Mouse (Mus musculus) kidney, embryonic 15.5 days (tissue): ENCODE measurements around the gene Trp53rka. TPM values are rescaled to one million over a fixed set of nuclear protein-coding genes. Genes with fewer than 3 reads are reported as not detected.

Experiments used
- ATAC-seq: fragments of 200-750 bp; cut with Nextera tagmentation; replicated peaks from 2 replicates; pipeline ENCODE4 v1.8.0; 2017; ENCODE audit warnings: moderate TSS enrichment; ENCODE audit not compliant: low FRiP score
- H3K27ac ChIP-seq: fragments of 300-500 bp; sonication (generic); 2 replicates; pipeline ENCODE4 v1.5.1; 2015; ENCODE audit warnings: mild to moderate bottlenecking, inconsistent platforms
- H3K27me3 ChIP-seq: fragments of 300-500 bp; sonication (generic); 2 replicates; pipeline ENCODE4 v1.6.1; 2015; ENCODE audit warnings: inconsistent platforms
- H3K36me3 ChIP-seq: fragments of 300-500 bp; sonication (generic); 2 replicates; pipeline ENCODE4 v1.6.1; 2015; ENCODE audit warnings: inconsistent platforms
- H3K4me1 ChIP-seq: fragments of 300-500 bp; sonication (generic); 2 replicates; pipeline ENCODE4 v1.6.1; 2015; ENCODE audit warnings: inconsistent platforms
- H3K4me2 ChIP-seq: fragments of 300-500 bp; sonication (generic); 2 replicates; pipeline ENCODE4 v1.6.1; 2015; ENCODE audit warnings: moderate library complexity, mild to moderate bottlenecking, inconsistent platforms
- H3K4me3 ChIP-seq: fragments of 300-500 bp; sonication (generic); replicated peaks from 2 replicates; pipeline ENCODE4 v1.5.1; 2015; ENCODE audit warnings: mild to moderate bottlenecking, inconsistent platforms
- H3K9ac ChIP-seq: fragments of 300-500 bp; sonication (generic); 2 replicates; pipeline ENCODE4 v1.6.1; 2015; ENCODE audit warnings: mild to moderate bottlenecking, inconsistent platforms
- H3K9me3 ChIP-seq: fragments of 300-500 bp; sonication (generic); replicated peaks from 2 replicates; pipeline ENCODE4 v1.6.1; 2016; ENCODE audit warnings: inconsistent platforms
- WGBS: fragments of 180-500 bp; shearing (Covaris S2); methylation state at CpG from one replicate; pipeline ENCODE4 v1.1.7; 2015; ENCODE audit warnings: mixed read lengths; 5-methylcytosine and 5-hydroxymethylcytosine counted together
- polyA plus RNA-seq: library from polyadenylated mRNA; unstranded; fragments of >200 nt; fragmentation: Nextera tagmentation; extraction: Ambion mirVana; gene quantifications from 2 replicates; pipeline ENCODE4 v1.2.1, GENCODE M21; 2015

Gene Trp53rka
- polyA plus RNA-seq, 1 experiment from 2014 or later, result 36.3 TPM

DNA sequence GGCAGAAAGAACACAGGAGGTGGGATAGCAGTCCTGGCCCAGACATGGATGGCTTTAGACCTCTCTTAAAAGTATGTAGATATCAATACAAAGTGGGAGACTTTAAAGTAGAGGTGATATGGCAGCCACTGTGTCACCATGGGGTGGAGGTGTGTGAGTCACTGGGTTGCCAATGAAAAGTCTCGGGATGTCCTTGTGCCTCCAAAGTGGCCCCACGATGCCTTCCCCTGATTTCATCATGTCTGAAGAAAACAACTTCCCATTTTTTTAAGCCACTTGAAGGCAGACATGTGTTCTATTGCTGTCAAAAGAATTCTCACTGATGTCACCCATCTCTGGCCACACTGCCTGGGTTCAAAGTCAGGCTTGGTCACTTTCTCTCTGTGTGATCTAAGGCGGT lies 48.3 kb downstream of the Trp53rka start:
- no peak for ATAC-seq
- Histone ChIP-seq H3K4me3 (no peak overlapping the region), H3K9me3 (no peaks in the 10 kb centered on the region), H3K27ac (no peak overlapping the region), H3K27me3 (no peaks in the 10 kb centered on the region), H3K9ac (no peak overlapping the region), H3K4me2 (no peak overlapping the region), H3K36me3 (no peaks in the 10 kb centered on the region), H3K4me1 (no peaks in the 10 kb centered on the region)
- WGBS, result 82% methylated on average over 3 of the region's 3 CpGs

DNA sequence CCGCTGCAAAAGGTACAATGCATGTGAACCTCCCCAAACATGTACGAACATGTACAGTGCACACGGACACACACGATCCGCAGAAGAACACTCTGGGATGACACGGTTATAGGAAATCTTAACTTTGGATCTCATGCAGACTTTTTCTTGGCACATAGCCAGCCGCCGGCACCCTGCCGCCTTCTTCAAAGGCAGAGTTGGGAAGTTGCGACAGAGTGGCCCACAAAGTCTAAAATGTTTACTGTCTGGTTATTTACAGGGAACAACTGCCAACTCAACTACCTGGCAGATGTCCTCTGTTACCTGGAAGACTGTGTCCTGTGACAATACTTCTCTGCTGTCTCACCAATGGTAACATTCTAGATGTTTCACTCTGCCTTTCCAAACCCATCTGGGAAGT lies 50.1 kb downstream of the Trp53rka start:
- Histone ChIP-seq H3K36me3 (no peaks in the 10 kb centered on the region), H3K27me3 (no peaks in the 10 kb centered on the region), H3K4me3 (no peak overlapping the region), H3K9ac (no peak overlapping the region), H3K27ac (no peak overlapping the region), H3K4me1 (no peaks in the 10 kb centered on the region), H3K4me2 (no peak overlapping the region), H3K9me3 (no peaks in the 10 kb centered on the region)
- WGBS, result 75% methylated on average over 10 of the region's 10 CpGs
- no peak for ATAC-seq

DNA sequence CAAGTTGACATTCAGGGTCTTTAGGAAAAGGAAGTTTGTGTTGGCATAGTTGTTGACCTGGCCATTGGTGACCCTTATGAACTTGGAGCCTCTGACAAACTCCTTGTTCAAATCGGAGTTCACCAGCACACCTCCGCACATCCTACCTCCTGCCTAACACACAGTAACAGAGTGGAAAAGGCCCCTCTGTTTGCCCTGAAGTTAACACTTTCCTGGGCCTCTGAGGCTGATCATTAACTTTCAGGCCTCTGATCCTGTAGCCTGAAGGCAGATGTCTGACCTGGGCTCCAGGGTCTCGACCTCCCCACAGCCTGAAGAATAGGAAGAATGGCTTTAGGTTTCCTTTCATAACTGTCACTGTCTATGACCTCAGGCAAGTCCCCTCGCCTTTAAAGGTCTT lies 51.5 kb downstream of the Trp53rka start:
- Histone ChIP-seq H3K9me3 (no peaks in the 10 kb centered on the region), H3K27me3 (no peaks in the 10 kb centered on the region), H3K27ac (no peak overlapping the region), H3K9ac (no peak overlapping the region), H3K4me3 (no peak overlapping the region), H3K4me1 (no peaks in the 10 kb centered on the region), H3K4me2 (no peak overlapping the region), H3K36me3 (no peaks in the 10 kb centered on the region)
- WGBS, result 55% methylated on average over 4 of the region's 4 CpGs
- ATAC-seq, result no peak

Other genes with a start within 250 kb of the Trp53rka start
- gene Slc35c2, start 205.5 kb downstream of the Trp53rka start, polyA plus RNA-seq, result 53.7 and 54.6 TPM in 2 replicates
- gene Elmo2, start 166.8 kb downstream of the Trp53rka start, polyA plus RNA-seq, result 71.3 and 82.3 TPM in 2 replicates
- gene Zfp663, start 124.6 kb downstream of the Trp53rka start, polyA plus RNA-seq, result 1.1 TPM in 2 replicates
- gene Zfp334, start 105.1 kb downstream of the Trp53rka start, polyA plus RNA-seq, result 7.7 and 9.1 TPM in 2 replicates
- 0.16 and 0.69 TPM in 2 replicates for gene Ocstamp, start 92.9 kb downstream of the Trp53rka start, polyA plus RNA-seq
- 2.6 and 3.4 TPM in 2 replicates for gene Slc13a3, start 20.1 kb downstream of the Trp53rka start, polyA plus RNA-seq
- 6.9 and 7.2 TPM in 2 replicates for gene Slc2a10, start 10.5 kb upstream of the Trp53rka start, polyA plus RNA-seq
- 6.6 and 6.9 TPM in 2 replicates for gene Eya2, start 101.7 kb upstream of the Trp53rka start, polyA plus RNA-seq